Mouse (Mus musculus): ENCODE results near the gene Opn1sw. TPM values are rescaled to one million over a fixed set of nuclear protein-coding genes. Genes with fewer than 3 reads are reported as not detected.
"Not testable (repeated sequence)": the region's sequence is repeated elsewhere in the genome, so short reads cannot be mapped to it uniquely, and the experiment has no call there.

Gene Opn1sw
- polyA plus RNA-seq, 1 experiment from 2014 or later, result 0.55 TPM

DNA sequence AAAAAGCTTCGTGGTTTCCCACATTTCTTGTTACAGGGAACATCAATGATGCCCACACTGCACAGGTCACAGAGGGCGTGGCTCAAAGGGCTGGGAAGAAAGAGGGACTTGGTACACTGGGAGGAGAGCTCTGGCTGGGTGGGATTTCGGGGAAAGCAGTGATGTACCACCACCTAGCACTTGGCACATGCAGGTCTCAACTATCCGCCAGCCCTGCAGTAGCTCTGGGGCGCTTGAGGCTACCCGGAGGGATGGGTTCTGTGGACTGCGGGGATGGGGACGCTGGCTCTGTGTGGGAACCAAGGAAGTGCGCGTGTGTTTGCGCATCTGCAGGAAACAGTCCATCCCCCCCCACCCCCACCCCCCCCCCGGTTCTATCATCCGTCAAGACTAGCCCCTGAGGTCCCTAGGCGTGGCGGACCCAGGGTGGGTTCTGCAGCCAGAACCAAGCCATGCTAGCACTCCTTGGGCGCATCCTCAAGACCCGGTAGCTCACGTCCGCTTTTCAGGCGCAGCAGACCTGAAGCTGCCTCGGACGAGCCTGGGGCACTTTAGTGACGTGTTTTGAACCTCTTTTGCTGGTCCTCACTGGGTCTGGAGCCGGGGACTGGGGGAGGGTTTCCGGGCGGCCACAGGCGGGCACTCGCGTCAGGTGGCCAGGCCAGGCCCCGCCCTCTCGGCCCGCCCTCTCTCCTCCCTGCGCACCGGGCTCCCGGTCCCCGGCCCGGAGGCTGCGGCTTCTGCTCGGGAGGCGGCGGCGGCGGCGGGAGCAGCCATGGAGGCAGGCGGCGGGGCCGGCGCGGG is 7.8 kb upstream of the Opn1sw start, which contains the start of gene Ccdc136:
Gene Ccdc136 (plus strand): TSS at position 400 of the 804 bp plus-strand sequence.
- peak; percentile 82 for ATAC-seq (ENCODE audit: extremely low read depth, insufficient number of reproducible peaks, low FRiP score, low TSS enrichment)
- WGBS, result under 1% methylated on average over 40 of the region's 49 CpGs
- H3K4me2 ChIP-seq, result peak within 1 kb of the TSS; percentile 87
- peaks cover 11% of the 10 kb centered on the region; the same call in 1 of the 2 replicates for H3K36me3 ChIP-seq
- peaks cover 48% of the 10 kb centered on the region for H3K27me3 ChIP-seq (replicated peaks)
- H3K27ac ChIP-seq (replicated peaks), result peak within 1 kb of the TSS; percentile 77
- peak within 1 kb of the TSS; percentile 76 for H3K4me3 ChIP-seq
- H3K9me3 ChIP-seq, result no peaks in the 10 kb centered on the region
- H3K4me1 ChIP-seq, result peaks cover 30% of the 10 kb centered on the region
- peak within 1 kb of the TSS; percentile 89 for H3K9ac ChIP-seq

- WGBS, result 50% methylated on average over 1 of the region's 1 CpGs
- no peak overlapping the region for H3K9ac ChIP-seq
- no peak for ATAC-seq (ENCODE audit: extremely low read depth, insufficient number of reproducible peaks, low FRiP score, low TSS enrichment)
- H3K36me3 ChIP-seq, result no peaks in the 10 kb centered on the region
- no peaks in the 10 kb centered on the region for H3K9me3 ChIP-seq
- peaks cover 30% of the 10 kb centered on the region for H3K4me1 ChIP-seq
- no peak overlapping the region for H3K27ac ChIP-seq (replicated peaks)
- H3K4me2 ChIP-seq, result no peak overlapping the region
- no peak overlapping the region for H3K4me3 ChIP-seq
- H3K27me3 ChIP-seq (replicated peaks), result peaks cover 43% of the 10 kb centered on the region
These were observed 6.0 kb upstream of the Opn1sw start for GRCm38 (mm10) chr6:29394286-29394685.

DNA sequence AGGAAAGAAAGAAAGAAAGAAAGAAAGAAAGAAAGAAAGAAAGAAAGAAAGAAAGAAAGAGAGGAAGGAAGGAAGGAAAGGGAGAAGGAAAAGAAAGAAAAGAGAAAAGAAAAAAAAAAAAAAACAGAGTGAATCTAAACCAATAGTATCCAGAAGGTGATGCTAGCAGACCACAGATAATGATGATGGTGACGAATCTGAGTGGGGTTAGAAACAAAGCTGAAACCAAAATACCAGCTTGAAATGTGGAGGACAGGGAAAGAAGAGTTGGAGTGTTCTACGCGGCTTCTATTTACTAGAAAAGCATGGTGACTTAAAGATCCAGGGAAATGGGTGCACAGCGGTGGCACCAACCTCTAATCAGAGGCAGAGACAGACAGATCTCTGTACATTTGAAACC is 3.5 kb upstream of the Opn1sw start:
- H3K9ac ChIP-seq, result no peak overlapping the region
- H3K4me2 ChIP-seq, result no peak overlapping the region
- H3K9me3 ChIP-seq, result no peaks in the 10 kb centered on the region
- ATAC-seq (ENCODE audit: extremely low read depth, insufficient number of reproducible peaks, low FRiP score, low TSS enrichment), result no peak
- H3K4me1 ChIP-seq, result peaks cover 42% of the 10 kb centered on the region
- H3K36me3 ChIP-seq, result no peaks in the 10 kb centered on the region
- 59% methylated on average over 4 of the region's 4 CpGs for WGBS
- H3K27ac ChIP-seq (replicated peaks), result no peak overlapping the region
- H3K4me3 ChIP-seq, result no peak overlapping the region
- peaks cover 35% of the 10 kb centered on the region for H3K27me3 ChIP-seq (replicated peaks)

- not testable (repeated sequence) for ATAC-seq (ENCODE audit: extremely low read depth, insufficient number of reproducible peaks, low FRiP score, low TSS enrichment); H3K9ac ChIP-seq; H3K4me3 ChIP-seq; H3K36me3 ChIP-seq; H3K9me3 ChIP-seq; H3K27ac ChIP-seq (replicated peaks); H3K4me2 ChIP-seq
- Histone ChIP-seq H3K4me1 (peaks cover 46% of the 10 kb centered on the region), H3K27me3 (replicated peaks) (peaks cover 37% of the 10 kb centered on the region)
- 67% methylated on average over 8 of the region's 8 CpGs for WGBS
These were observed 3.0 kb upstream of the Opn1sw start for GRCm38 (mm10) chr6:29391241-29391640.

DNA sequence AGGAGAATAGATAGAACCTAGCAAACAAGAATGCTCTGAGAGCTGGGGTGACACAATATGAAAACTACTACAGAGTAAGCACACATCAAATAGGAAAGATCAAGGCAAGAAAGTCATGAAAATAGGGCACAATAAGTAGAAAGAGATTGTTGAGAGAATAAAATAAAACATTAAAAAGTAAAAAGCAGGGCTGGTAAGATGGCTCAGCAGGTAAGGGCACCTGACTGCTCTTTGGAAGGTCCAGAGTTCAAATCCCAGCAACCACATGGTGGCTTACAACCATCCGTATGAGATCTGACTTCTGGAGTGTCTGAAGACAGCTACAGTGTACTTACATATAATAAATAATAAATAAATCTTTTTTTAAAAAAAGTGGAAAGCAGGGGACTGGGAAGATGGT is 2.2 kb upstream of the Opn1sw start:
- H3K9ac ChIP-seq; H3K36me3 ChIP-seq; H3K4me3 ChIP-seq; H3K4me2 ChIP-seq; H3K9me3 ChIP-seq; H3K27ac ChIP-seq (replicated peaks); ATAC-seq (ENCODE audit: extremely low read depth, insufficient number of reproducible peaks, low FRiP score, low TSS enrichment): not testable (repeated sequence)
- peaks cover 31% of the 10 kb centered on the region for H3K27me3 ChIP-seq (replicated peaks)
- H3K4me1 ChIP-seq, result peaks cover 41% of the 10 kb centered on the region
- 73% methylated on average over 1 of the region's 1 CpGs for WGBS

DNA sequence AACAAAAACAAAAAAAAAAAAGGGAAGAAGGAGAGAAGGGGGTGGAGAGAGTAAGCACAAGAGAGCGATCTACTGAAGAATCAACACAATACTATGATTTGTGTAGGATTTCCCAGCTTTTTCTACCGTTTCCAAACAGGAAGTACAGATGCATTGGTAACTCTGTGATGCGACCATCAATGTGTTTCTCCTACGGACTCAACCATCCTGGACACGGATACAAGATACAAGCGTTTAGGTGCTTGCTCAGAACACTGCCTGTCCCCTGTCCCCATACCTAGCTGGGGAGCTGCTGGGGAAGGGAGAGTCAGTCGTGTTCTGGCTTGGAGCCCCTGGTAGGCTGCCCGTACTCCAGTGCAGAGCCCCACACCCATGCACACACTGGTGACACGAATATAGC is 1.2 kb upstream of the Opn1sw start:
- ATAC-seq (ENCODE audit: extremely low read depth, insufficient number of reproducible peaks, low FRiP score, low TSS enrichment), result no peak
- 48% methylated on average over 9 of the region's 9 CpGs for WGBS
- Histone ChIP-seq H3K27me3 (replicated peaks) (peaks cover 20% of the 10 kb centered on the region), H3K36me3 (no peaks in the 10 kb centered on the region), H3K4me2 (peak overlapping the region; percentile 70), H3K4me3 (no peak overlapping the region), H3K9me3 (no peaks in the 10 kb centered on the region), H3K9ac (no peak overlapping the region), H3K27ac (replicated peaks) (no peak overlapping the region), H3K4me1 (peaks cover 36% of the 10 kb centered on the region)

- Histone ChIP-seq H3K9me3 (no peaks in the 10 kb centered on the region), H3K9ac (peak overlapping the region; percentile 67; the same call in 1 of the 2 replicates), H3K36me3 (no peaks in the 10 kb centered on the region), H3K27ac (replicated peaks) (peak overlapping the region; percentile 51), H3K4me2 (peak overlapping the region; percentile 70), H3K4me3 (peak overlapping the region; percentile 56), H3K27me3 (replicated peaks) (0 out of 2 replicates have a peak, but pooled peaks cover 14% of the 10 kb centered on the region), H3K4me1 (peaks cover 44% of the 10 kb centered on the region)
- peak; percentile 70 for ATAC-seq (ENCODE audit: extremely low read depth, insufficient number of reproducible peaks, low FRiP score, low TSS enrichment)
- WGBS, result 6% methylated on average over 11 of the region's 11 CpGs
These were observed 375 bp upstream of the Opn1sw start for GRCm38 (mm10) chr6:29388606-29389080.

GRCm38 (mm10) chr6:29382442-29382841 is 5.8 kb downstream of the Opn1sw start:
- Histone ChIP-seq H3K27ac (replicated peaks) (no peak overlapping the region), H3K9me3 (no peaks in the 10 kb centered on the region), H3K4me2 (no peak overlapping the region), H3K9ac (no peak overlapping the region), H3K27me3 (replicated peaks) (0 out of 2 replicates have a peak, but pooled peaks cover 6% of the 10 kb centered on the region), H3K4me3 (no peak overlapping the region), H3K4me1 (peaks cover 30% of the 10 kb centered on the region), H3K36me3 (peaks cover 21% of the 10 kb centered on the region)
- WGBS, result 58% methylated on average over 2 of the region's 2 CpGs
- no peak for ATAC-seq (ENCODE audit: extremely low read depth, insufficient number of reproducible peaks, low FRiP score, low TSS enrichment)

- WGBS, result 88% methylated on average over 6 of the region's 6 CpGs
- no peak overlapping the region for H3K4me2 ChIP-seq
- no peak for ATAC-seq (ENCODE audit: extremely low read depth, insufficient number of reproducible peaks, low FRiP score, low TSS enrichment)
These were observed 8.3 kb downstream of the Opn1sw start for GRCm38 (mm10) chr6:29379954-29380353.

GRCm38 (mm10) chr6:29378678-29379077 is 9.6 kb downstream of the Opn1sw start:
- ATAC-seq (ENCODE audit: extremely low read depth, insufficient number of reproducible peaks, low FRiP score, low TSS enrichment), result no peak
- Histone ChIP-seq H3K27me3 (replicated peaks) (no peaks in the 10 kb centered on the region), H3K4me1 (peaks cover 4% of the 10 kb centered on the region; the same call in 1 of the 2 replicates), H3K9me3 (no peaks in the 10 kb centered on the region), H3K36me3 (peaks cover 59% of the 10 kb centered on the region), H3K4me3 (no peak overlapping the region), H3K4me2 (no peak overlapping the region), H3K9ac (no peak overlapping the region), H3K27ac (replicated peaks) (no peak overlapping the region)
- 86% methylated on average over 10 of the region's 10 CpGs for WGBS

More at GRCm38 (mm10) chr6:29379954-29380353, 8.3 kb downstream of the Opn1sw start:
- no peak overlapping the region for H3K9ac ChIP-seq
- no peak overlapping the region for H3K4me3 ChIP-seq
- peaks cover 46% of the 10 kb centered on the region for H3K36me3 ChIP-seq
- no peaks in the 10 kb centered on the region for H3K9me3 ChIP-seq
- no peaks in the 10 kb centered on the region for H3K27me3 ChIP-seq (replicated peaks)
- H3K4me1 ChIP-seq, result peaks cover 16% of the 10 kb centered on the region
- H3K27ac ChIP-seq (replicated peaks), result no peak overlapping the region

DNA sequence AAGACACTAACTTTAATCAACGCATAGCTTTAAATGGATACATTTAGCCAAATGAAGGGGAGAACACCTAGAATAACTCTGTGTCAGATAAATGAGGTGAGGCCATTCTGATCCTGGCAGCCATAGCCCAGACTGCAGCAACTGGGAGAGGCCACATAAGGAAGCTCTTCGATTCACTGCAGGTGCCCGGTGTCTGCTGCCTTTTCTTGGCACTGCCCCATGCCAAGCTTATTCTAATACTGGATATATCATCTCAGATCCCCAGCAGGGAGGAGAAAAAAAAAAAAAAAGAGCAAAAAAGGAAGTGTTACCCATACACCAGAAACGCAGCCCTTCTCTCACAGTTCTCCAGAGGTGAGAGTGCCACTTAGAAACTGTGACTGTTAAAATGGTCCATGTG is 10.9 kb downstream of the Opn1sw start:
- Histone ChIP-seq H3K9me3 (no peaks in the 10 kb centered on the region), H3K4me2 (no peak overlapping the region), H3K4me3 (no peak overlapping the region), H3K27ac (replicated peaks) (no peak overlapping the region), H3K9ac (no peak overlapping the region), H3K27me3 (replicated peaks) (no peaks in the 10 kb centered on the region), H3K36me3 (peaks cover 72% of the 10 kb centered on the region), H3K4me1 (no peaks in the 10 kb centered on the region)
- WGBS, result 82% methylated on average over 4 of the region's 4 CpGs
- no peak for ATAC-seq (ENCODE audit: extremely low read depth, insufficient number of reproducible peaks, low FRiP score, low TSS enrichment)

All from heart, embryonic 13.5 days (tissue).